Mouse (Mus musculus): Measurements from ENCODE around the gene Ripor3. TPM values are rescaled to one million over a fixed set of nuclear protein-coding genes. Genes with fewer than 3 reads are reported as not detected.

Ripor3 gene
- polyA plus RNA-seq, 1 experiment from 2014 or later: 2.0 TPM

DNA sequence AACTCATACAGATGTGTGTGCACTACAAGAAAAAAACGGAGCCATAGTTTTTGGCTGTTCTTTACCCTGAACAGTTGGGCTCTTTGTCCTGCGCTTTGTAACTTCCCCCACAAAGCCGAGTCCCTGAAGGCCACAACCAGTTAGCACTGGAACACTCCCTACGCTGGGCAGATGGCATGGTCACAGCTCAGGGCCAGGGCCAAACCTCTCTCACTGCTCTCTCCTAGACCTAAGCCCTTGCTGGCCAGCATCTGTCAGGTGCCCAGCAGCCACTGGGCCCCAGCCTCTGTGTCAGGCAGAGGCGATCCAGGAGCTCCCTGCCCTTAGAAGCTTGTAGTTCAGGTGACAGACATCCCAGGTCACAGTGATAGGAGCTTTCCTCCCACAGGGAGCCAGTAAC, 65.0 kb downstream of the Ripor3 start:
- 82% methylated on average over 5 of the region's 5 CpGs for WGBS
- no peak overlapping the region for H3K9ac ChIP-seq
- no peaks in the 10 kb centered on the region for H3K36me3 ChIP-seq (ENCODE audit: insufficient read depth)
- DNase-seq (no peak), ATAC-seq (ENCODE audit: insufficient read depth) (no peak)
- H3K4me3 ChIP-seq (ENCODE audit: low read depth, low read length): no peak overlapping the region
- peaks cover 23% of the 10 kb centered on the region for H3K4me1 ChIP-seq (ENCODE audit: insufficient read depth)
- H3K9me3 ChIP-seq (ENCODE audit: low read depth, low read length): no peaks in the 10 kb centered on the region
- H3K4me2 ChIP-seq: no peak overlapping the region
- H3K27ac ChIP-seq (ENCODE audit: low read depth): no peak overlapping the region
- H3K27me3 ChIP-seq (ENCODE audit: insufficient read depth, low read length): no peaks in the 10 kb centered on the region
- TF ChIP-seq CTCF (IDR thresholded peaks at IDR 0.05; ENCODE audit: low read depth): no peak

DNA sequence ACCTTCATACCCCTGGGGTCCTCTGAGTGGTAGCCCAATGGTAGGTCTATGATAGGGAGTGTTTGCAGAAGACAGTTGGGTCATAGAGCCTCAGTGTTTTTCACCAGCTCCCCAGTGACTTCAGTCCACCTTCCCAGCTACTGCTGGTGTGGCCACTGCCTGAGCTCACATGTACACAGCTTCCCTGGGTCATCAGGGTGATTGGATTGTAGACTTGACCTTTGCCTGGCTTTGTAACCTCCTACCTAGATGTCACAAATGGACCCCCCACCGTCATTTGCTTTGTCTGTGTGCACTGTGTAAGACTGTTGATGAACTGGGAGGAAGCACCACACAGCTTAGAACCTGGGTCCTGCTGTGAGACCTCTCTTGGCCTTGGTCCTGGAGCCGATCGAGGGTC, 66.2 kb downstream of the Ripor3 start:
- no peak overlapping the region for H3K27ac ChIP-seq (ENCODE audit: low read depth)
- no peaks in the 10 kb centered on the region for H3K36me3 ChIP-seq (ENCODE audit: insufficient read depth)
- WGBS: 82% methylated on average over 3 of the region's 3 CpGs
- DNase-seq (no peak), ATAC-seq (ENCODE audit: insufficient read depth) (no peak)
- peaks cover 23% of the 10 kb centered on the region for H3K4me1 ChIP-seq (ENCODE audit: insufficient read depth)
- H3K4me2 ChIP-seq: no peak overlapping the region
- H3K9me3 ChIP-seq (ENCODE audit: low read depth, low read length): no peaks in the 10 kb centered on the region
- H3K4me3 ChIP-seq (ENCODE audit: low read depth, low read length): no peak overlapping the region
- TF ChIP-seq CTCF (IDR thresholded peaks at IDR 0.05; ENCODE audit: low read depth): no peak
- no peak overlapping the region for H3K9ac ChIP-seq
- no peaks in the 10 kb centered on the region for H3K27me3 ChIP-seq (ENCODE audit: insufficient read depth, low read length)

DNA sequence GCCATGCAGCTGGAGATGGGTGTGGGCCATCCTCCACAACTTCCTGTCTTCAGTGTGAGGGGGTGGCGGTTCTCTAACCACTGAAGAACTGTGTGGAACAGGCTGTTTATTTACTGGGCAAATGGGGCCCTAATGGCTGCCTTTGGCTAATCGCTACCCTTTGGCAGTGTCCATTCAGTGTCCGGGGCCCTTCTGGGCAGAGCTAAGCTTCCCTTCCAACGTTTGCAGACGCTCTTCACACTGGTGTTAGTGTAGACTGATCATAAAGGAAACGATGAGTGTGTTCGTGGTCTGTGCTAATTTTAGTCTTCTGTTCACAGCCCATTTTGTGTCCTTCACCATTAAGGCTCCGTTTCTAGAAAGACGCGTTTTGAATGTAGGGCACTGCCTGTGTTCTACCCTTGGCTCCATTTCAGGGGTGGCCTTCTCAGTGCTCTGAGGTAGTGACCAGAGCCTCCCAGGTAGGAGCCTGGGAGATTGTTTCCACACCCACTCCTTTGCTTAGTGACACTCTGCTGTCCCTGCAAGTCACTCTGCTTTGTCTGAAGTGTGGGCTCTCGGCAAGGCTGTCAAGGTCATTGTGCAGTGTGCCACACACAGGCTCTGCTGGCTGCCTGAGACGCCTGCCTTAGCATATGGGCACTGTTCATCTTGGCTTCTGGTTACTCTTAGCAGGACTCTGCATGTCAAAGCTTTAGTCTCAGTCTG, 67.3 kb downstream of the Ripor3 start:
- Histone ChIP-seq H3K9me3 (ENCODE audit: low read depth, low read length) (no peaks in the 10 kb centered on the region), H3K36me3 (ENCODE audit: insufficient read depth) (no peaks in the 10 kb centered on the region), H3K27ac (ENCODE audit: low read depth) (peak overlapping the region; percentile 76), H3K9ac (no peak overlapping the region), H3K4me2 (peak overlapping the region; percentile 5), H3K27me3 (ENCODE audit: insufficient read depth, low read length) (no peaks in the 10 kb centered on the region), H3K4me3 (ENCODE audit: low read depth, low read length) (no peak overlapping the region), H3K4me1 (ENCODE audit: insufficient read depth) (peaks cover 23% of the 10 kb centered on the region)
- ATAC-seq (ENCODE audit: insufficient read depth): peak; percentile 62; the same call in 1 of the 2 replicates
- peak; percentile 52 for DNase-seq
- no peak for TF ChIP-seq CTCF (IDR thresholded peaks at IDR 0.05; ENCODE audit: low read depth)
- WGBS: 47% methylated on average over 12 of the region's 12 CpGs

DNA sequence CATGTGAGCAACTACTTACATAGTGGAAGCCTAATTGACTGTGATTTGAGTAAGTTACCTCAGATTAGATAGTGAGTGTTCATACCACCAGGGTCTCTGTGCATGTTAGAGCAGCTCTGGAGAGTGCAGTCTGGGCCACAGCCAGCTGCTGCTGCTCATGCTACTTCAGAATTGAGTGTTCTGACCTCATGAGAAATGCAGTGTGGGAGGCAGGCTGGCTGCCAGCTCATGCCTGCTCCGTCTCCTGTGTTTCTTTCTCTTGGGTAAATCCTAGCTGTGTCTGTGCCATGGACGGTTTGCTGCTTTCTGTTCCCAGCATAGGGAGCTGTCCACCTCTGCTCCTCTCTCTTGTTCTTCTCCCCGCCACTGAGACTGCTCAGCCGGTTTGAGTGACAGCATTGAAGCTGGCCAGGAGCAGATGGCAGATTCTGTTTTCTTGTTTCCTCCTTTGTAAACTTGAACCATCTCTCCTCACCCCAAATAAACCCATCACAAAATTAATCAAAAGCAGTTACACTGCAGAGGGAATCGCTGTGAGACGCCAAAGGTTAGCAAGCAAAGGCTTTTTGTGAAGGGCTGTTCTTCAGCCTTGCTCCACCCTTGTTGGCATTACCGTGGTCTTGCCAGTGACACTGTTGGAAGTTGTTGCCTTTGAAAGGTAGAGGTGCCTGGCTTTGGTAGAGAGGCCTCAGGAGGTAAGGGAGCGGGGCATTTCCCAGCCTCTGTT, 68.1 kb downstream of the Ripor3 start:
- Histone ChIP-seq H3K9me3 (ENCODE audit: low read depth, low read length) (no peaks in the 10 kb centered on the region), H3K4me1 (ENCODE audit: insufficient read depth) (peaks cover 23% of the 10 kb centered on the region), H3K9ac (peak overlapping the region; percentile 7; the same call in 1 of the 2 replicates), H3K27me3 (ENCODE audit: insufficient read depth, low read length) (no peaks in the 10 kb centered on the region), H3K27ac (ENCODE audit: low read depth) (peak overlapping the region; percentile 76), H3K4me3 (ENCODE audit: low read depth, low read length) (no peak overlapping the region), H3K36me3 (ENCODE audit: insufficient read depth) (no peaks in the 10 kb centered on the region), H3K4me2 (peak overlapping the region; percentile 5)
- ATAC-seq (ENCODE audit: insufficient read depth): peak; percentile 85
- DNase-seq: peak; percentile 87
- no peak for TF ChIP-seq CTCF (IDR thresholded peaks at IDR 0.05; ENCODE audit: low read depth)
- 26% methylated on average over 8 of the region's 8 CpGs for WGBS

DNA sequence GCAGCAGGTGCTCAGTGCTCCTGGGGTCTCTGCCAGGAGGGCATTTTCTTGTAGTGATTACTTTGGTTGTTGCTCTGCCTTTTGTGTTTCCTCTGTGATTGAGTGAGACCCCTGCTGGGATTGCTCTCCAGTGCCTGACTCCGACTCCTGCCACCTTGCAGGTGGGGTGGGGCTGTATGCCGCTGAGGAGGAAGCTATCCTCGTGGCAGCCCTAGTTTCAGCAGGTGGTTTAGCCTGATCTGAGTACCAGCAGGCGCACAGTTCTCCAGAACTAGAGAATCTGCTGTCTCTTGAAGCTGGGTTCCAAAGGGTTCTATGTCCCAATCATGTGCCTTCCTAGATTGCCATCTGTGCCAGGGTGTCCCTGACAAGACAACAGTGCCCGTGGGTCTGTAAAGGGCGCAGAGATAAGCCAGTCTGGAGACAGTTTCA, 68.7 kb downstream of the Ripor3 start:
- Histone ChIP-seq H3K36me3 (ENCODE audit: insufficient read depth) (no peaks in the 10 kb centered on the region), H3K4me1 (ENCODE audit: insufficient read depth) (peaks cover 23% of the 10 kb centered on the region), H3K4me3 (ENCODE audit: low read depth, low read length) (no peak overlapping the region), H3K27ac (ENCODE audit: low read depth) (peak overlapping the region; percentile 76), H3K27me3 (ENCODE audit: insufficient read depth, low read length) (no peaks in the 10 kb centered on the region), H3K9ac (peak overlapping the region; percentile 7; the same call in 1 of the 2 replicates), H3K4me2 (peak overlapping the region; percentile 5), H3K9me3 (ENCODE audit: low read depth, low read length) (no peaks in the 10 kb centered on the region)
- DNase-seq: no peak
- no peak for TF ChIP-seq CTCF (IDR thresholded peaks at IDR 0.05; ENCODE audit: low read depth)
- 38% methylated on average over 6 of the region's 6 CpGs for WGBS
- ATAC-seq (ENCODE audit: insufficient read depth): 0 out of 2 replicates have a peak, but pooled peaks have one; percentile 4

DNA sequence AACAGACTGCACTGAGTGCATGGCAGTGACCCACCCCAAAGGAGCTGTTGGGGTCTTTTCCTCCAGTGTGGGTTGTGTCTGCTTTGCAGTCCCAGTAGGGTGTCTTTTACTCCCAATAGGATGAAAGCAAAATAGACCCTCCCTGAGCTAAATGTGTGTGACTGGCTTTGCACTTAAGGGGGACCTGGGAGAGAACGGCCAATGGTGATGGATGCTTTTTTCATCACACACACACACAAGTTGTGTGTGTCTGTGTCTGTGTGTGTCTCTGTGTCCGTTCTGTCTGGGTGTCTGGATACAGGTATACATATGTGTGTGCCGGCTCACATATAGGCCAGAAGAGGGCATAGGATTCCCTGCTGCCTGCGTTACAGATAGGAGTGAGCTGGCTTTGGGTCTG, 69.1 kb downstream of the Ripor3 start:
- Histone ChIP-seq H3K4me3 (ENCODE audit: low read depth, low read length) (no peak overlapping the region), H3K4me1 (ENCODE audit: insufficient read depth) (peaks cover 23% of the 10 kb centered on the region), H3K36me3 (ENCODE audit: insufficient read depth) (no peaks in the 10 kb centered on the region), H3K27me3 (ENCODE audit: insufficient read depth, low read length) (no peaks in the 10 kb centered on the region), H3K9ac (peak overlapping the region; percentile 7; the same call in 1 of the 2 replicates), H3K9me3 (ENCODE audit: low read depth, low read length) (no peaks in the 10 kb centered on the region), H3K27ac (ENCODE audit: low read depth) (0 out of 2 replicates have a peak overlapping the region, but pooled peaks have one; percentile 76), H3K4me2 (no peak overlapping the region)
- ATAC-seq (ENCODE audit: insufficient read depth) (no peak), DNase-seq (no peak)
- 54% methylated on average over 4 of the region's 4 CpGs for WGBS
- TF ChIP-seq CTCF (IDR thresholded peaks at IDR 0.05; ENCODE audit: low read depth): no peak

DNA sequence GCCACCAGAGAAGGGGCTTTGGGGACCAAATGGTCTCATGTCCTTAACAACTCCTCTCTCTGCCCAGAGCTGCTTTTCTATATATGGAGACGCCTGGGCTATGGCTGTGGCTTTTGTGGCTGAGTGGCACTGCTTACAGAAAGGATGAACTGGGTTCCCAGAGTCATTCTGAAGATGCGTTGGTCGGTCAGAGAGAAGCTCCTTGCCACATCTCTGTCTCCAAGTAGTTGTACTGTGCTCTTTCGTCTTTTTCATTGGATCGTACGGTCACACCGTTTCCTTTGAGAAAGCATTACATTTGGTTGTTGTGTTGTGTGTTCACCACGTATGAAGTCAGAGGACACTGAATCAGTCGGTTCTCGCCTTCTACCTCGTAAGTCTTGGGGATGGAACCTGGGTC, 69.8 kb downstream of the Ripor3 start:
- H3K9me3 ChIP-seq (ENCODE audit: low read depth, low read length): no peaks in the 10 kb centered on the region
- no peak for ATAC-seq (ENCODE audit: insufficient read depth)
- H3K27me3 ChIP-seq (ENCODE audit: insufficient read depth, low read length): no peaks in the 10 kb centered on the region
- no peak overlapping the region for H3K9ac ChIP-seq
- no peak for DNase-seq
- WGBS: 89% methylated on average over 11 of the region's 11 CpGs
- no peak overlapping the region for H3K4me3 ChIP-seq (ENCODE audit: low read depth, low read length)
- no peak for TF ChIP-seq CTCF (IDR thresholded peaks at IDR 0.05; ENCODE audit: low read depth)
- peaks cover 23% of the 10 kb centered on the region for H3K4me1 ChIP-seq (ENCODE audit: insufficient read depth)
- H3K4me2 ChIP-seq: no peak overlapping the region
- H3K27ac ChIP-seq (ENCODE audit: low read depth): no peak overlapping the region
- H3K36me3 ChIP-seq (ENCODE audit: insufficient read depth): 0 out of 2 replicates have a peak, but pooled peaks cover 1% of the 10 kb centered on the region

All from lung, embryonic 14.5 days (tissue).